Mouse (Mus musculus) heart, adult 9 months (tissue): ENCODE results near the gene Cdadc1.

Experiments
- DNase-seq, 2 experiments: peaks; one replicate each; pipeline ENCODE4 v3.0.0; 2022; ENCODE audit warnings: low spot score in 2 of 2

Gene Cdadc1

DNA sequence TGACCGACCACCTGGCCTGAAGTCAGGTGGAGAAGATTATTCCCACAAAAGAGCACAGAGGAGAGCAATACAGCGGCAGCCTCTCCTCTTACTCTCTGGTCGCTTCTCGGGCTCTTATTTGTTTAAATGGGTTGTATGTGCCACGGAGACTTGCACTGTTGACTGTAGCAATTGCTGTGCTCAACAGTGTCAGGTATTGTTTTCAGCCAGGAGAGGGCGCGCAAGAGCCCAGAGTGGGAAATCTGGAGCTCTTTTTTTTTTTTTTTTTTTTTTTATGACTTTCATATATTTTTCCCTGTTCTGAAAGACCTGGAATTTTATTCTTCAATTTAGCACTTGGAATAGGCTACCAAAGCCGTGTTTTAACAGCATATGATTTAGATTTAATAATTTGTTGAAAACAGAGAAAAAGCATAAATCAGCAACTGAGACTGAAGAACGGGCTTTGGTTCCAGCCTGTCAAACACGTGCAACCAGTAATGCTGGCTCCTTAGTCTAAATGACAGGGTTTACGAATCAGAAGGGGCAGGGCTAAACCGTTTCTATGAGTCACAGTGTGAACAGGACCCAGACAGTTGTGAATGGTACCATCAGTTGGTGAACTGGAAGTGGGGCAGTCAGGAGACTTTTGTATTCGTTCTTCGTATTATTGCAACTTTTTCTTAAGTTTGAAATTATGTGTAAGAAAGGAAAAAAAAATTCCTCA, 15.3 kb upstream of the Cdadc1 start:
- peak in 1 of 2 experiments; percentile 14 for DNase-seq

DNA sequence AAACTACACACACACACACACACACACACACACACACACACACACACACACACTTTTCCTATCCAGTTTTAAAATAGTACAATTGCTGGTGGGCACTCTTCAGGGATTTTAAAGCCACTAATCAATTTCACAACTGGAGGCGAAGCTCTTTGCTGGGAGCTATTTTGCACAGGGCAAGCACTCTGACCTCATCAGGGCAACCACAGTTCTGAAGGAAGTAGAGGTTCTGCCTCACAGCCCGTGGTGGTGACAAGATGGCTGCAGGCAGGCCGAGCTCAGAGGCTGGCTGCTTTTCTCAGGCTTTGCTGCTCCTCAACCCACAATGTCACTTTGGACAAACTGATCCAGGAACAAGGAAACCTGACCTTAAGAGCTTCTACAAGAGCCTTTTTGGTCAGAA, 9.3 kb upstream of the Cdadc1 start:
- DNase-seq = no peak

DNA sequence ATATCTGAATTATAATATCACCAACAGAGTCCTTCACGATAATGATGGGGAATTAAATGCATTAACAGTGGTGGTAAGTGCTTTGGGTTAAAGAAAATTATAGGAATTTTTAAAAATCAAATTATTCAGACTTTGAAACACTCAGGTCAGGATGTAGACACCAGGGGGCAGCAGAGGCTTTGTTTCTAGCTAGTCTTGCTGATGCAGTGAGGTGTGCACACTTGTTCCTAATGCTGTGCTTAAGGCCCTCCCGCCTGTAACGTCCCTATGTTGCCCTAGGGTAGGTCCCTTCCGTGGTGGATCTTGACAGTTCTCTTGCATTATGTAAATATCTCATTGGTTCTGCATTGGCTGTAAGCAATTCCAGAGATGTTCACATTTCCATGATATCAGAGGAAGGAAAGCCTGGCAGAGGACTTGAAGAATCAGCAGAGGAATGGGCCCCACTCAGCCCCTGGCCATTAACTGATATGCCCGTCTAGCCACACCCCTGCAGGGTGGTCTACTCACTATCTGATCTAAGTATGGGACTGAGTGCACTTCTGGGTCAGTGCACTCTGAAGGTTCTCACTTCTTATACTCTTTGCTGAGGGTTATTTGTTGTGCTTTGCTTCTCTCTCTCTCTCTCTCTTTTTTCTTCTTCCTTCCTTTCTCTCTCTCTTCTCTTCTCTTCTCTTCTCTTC, 8.1 kb upstream of the Cdadc1 start:
- peak; percentile 23 to 33 for DNase-seq

DNA sequence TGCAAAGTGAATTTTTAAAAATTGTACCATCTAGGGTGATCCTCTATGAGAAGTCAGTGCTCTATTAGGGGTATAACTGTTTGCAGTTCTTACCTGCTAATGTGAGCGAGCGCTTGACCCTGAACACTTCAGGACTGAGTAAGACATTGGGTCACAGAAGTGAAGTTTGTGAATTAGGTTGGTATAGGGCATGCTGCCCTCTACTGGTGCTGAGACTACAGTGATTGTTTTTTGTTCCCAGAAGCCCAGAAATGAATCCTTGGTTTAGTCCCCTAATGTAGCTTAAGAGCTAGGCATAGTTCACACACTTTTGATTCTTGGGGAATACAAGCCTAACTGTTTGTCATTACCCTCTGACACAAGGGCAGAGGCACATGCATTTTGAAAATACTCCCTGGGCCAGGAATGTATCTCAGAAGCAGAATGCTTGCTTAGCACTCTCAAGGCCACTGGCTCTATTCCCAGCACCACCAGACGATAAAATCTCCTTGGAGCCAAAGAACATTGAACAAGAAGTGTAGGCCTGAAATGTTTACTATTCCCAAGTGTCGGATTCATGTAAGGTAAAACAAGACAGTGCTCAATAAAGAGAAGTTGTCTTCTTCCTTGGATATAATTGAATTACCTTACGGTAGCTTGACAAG, 6.4 kb upstream of the Cdadc1 start:
- DNase-seq = no peak

DNA sequence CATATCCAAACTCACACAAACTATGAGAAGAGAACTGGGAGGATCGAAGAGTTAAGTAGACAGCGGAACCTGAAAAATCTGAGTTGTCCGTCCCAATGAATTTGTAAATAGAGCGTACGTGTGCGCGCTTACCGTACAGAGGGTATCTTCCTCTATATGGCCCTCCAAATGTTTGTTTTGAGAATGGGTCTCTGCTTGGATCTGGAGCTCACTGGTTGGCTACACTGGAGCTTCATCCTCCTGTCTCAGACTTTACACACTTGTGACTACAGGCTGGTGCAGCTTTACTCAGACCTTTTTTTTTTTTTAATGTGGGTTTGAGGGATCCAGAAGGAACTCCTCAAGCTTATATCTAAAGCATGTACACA, 485 bp upstream of the Cdadc1 start:
- DNase-seq = no peak

DNA sequence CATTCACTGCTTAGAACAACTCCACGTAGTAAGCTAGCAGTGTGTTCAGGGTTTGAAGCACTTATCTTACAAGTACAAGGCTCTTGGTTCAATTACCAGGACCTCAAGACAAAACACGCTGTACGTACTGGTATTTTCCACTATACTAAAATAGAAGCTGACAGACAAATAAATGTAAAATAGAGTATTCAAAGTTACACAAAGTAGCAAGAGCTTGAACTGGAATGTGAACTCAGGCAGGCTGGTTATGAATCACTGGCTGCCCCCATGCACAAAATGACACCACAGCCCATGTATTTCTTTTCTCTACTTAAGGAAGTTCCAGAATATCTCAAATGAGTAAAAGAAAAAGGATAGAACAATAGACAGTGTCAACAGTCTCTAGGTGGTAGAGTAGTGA, 2.8 kb downstream of the Cdadc1 start:
- DNase-seq = no peak

DNA sequence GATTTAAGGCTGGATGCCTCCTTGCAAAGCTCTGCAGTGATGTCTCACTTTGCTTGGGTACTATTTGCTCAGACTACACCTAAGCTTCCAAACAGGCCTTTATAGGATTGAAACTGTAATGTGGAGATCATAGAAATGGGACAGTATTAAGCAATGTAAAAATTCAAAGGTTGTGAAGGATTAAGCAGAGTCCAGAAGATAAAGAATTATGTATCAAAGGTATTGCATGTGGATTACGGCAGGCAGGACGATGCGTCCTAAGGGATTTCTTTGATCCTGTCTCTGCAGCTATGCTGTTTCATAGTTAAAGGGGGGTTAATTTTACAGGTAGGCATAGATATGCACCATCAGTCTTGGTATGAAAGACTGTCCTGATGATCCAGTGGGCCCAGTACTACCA, 5.2 kb downstream of the Cdadc1 start:
- DNase-seq = no peak

DNA sequence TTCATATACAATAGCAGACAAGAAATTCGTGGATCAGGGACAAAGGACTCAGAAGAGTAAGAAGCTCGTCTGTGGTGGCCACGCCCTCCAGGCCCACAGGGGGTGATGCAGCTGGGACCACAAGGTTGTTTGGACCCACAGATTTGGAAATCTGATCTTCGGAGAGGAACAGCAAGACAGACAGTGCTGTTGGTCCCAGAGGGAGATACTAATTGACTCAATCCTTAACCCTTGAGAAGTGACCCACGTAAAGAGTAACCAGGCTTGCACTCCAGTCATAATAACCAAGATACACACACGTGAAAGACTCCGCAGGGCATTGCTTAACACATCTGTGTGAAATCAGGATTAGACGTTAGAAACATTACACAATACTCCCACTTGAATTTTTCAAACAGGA, 5.9 kb downstream of the Cdadc1 start:
- DNase-seq = no peak

DNA sequence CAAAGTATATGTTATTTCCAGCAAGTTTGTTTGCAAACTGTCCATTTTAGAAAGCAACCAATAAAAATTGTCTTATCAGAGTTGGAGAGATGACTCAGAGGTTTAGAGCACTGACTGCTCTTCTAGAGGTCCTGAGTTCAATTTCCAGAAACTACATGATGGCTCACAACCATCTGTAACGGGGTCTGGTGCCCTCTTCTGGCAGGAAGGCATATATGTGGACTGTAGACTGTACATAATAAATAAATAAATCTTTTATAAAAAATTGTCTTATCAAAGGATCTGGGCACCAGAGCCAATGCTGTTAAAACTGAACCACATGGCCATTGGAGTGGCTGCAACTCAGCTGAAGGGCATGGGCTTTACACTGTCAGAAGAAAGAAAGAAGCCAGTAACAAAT, 7.1 kb downstream of the Cdadc1 start:
- peak in 1 of 2 experiments; percentile 11 for DNase-seq

DNA sequence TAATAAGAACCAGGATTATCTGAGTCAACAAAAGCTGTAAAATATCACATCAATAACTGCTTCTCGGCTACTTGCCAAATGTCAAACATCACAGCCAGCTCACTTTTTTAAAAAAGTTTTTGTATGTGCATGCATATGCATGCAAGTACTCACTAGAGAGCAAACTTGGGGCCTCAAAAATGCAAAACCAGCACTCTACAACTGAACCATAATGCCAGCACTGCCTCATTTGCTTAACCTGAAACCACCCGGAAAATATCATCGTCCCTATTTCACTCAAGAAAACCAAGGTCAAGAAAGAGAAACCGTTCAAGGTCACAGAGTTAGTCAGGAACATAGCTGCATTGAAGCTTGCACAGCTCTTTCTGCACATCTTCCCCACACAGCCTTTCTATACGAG, 21.4 kb downstream of the Cdadc1 start:
- no peak for DNase-seq

DNA sequence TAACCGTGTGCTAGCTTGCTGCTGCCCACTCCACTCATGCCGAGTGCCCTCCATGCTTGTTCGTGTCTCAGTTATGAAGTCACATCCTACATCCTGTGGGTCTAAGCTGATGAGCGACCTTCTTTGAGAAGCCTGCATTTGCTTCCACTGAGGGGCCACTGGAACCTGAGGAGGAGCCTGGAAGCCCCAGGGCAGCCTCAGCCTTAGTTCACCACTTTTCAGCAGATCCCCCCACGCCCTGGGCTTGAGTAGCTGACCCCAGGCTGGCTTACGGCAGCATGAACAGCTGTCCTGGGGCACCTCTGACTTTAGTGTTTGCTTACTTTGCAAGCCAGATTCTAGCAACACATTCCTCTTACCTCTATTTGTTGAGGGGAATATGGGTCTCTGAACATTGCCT, 31.0 kb downstream of the Cdadc1 start:
- no peak for DNase-seq

DNA sequence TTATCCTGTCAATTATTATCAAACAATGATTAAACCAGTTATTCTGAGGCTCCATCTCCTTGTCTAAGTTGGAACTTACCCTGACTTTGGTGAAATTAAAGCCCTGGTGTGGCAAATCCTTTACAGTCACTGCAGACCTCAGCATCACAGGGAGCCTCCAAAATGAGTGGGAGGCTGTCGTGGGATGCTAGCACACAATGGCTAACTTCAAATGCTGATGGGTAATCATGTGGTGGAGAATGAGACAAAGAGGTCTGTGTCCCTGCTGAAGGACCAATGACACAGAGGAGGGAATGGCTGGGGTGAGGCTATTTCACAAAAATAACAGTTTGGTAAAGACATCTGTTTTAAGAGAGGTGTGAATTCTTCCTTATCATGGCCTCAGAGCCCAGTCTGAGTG, 39.9 kb downstream of the Cdadc1 start:
- no peak for DNase-seq

DNA sequence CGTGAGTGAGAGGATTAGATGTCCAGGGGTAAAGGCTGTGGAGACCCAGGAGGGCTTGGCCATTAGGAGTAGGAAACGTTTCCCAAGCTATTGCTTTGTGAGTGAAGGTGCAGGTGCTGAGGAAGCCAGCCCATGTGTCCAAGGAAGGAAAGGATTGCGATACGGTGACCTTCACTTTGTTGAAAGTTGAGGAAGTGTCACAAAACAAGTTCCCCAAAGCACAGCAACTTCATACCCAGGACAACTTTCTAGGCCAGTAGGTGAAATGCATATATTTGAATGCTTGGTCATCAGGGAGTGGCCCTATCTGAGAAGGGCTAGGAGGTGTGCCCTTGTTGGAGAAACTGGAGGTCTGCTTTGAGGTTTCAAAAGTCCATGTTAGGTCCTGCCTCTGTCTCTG, 40.7 kb downstream of the Cdadc1 start:
- no peak for DNase-seq

DNA sequence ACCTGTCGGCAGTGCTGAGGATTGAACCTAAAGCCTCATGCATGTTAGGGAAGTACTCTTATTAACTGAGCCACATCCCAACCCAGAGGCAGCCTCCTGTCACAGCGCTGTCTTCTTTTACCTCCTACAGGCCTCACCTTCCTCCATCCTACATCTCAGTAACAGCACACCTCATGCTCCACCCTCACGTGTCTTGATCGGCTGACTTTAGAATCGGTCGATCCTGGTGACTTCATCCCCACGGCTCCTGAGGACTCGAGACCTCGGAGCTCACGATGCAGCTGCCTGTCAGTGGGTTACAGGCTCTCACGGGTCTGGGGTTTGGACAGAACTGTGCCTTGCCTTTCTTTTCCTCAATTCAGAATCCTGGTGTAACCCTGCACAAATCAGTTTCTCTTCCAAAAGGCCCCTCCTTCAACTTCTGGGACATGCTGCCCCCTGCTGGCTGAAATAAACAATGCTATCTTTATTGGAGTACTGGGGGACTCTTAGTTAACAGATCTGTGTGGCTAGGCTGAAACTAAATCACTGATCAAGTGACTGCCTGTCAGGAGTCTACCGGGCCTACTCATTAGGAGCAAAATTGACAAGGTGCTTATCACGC, 41.7 kb downstream of the Cdadc1 start:
- peak; percentile 58 to 70 for DNase-seq

DNA sequence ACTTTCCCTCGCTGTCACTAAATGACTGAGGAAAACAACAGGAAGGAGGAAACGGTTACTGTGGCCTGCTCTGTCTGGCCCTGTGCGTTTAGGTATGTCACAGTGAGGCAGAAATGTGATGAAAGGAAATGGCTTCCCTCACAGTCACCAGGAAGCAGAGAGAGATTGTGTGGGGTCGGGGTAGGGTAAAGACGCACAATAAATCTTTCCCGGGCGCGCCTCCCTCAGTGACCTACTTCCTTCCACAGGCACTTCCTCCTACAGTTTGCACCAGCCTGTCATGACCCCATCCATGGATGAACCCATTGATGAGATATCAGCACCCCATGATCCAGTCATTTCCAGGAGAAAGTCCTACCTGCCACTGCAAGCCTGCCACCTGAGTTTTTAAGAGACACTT, 42.7 kb downstream of the Cdadc1 start:
- no peak for DNase-seq

DNA sequence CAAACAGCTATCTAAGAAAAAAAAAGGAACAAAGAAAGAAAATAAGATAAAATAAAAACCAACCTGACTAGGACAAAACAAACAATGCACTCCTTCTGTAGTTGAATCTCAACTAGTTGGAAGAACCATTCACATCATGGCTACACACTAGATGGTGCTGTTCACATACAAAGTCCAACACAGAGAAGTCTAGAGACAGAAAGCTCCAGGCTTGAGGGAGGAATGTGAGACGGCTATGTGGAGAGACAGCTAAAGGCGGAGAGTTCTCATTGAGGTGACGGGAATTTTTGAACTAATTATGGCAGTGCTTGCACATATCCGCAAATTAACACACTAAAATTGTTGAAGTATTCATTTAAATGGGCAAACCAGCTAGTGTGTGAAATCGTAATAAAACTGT, 43.7 kb downstream of the Cdadc1 start:
- DNase-seq = no peak

DNA sequence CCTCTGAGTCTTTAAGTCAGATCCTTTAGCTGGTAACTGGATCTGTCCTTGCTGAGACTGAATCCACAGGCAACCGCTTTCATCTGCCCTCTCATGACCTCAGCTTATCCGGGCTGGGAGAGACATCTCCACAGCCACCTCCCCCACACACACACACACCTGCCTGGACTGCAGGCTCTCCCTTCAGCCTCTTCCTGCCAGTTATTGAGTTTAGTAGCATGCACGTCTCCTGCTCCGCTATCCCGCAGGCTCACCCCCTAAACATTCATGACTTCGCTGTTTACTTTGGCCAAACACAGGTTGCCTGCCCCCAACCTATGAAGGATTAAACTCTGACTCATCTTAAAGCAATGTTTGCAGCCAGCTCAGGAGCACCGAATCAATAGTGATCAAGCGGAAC, 45.8 kb downstream of the Cdadc1 start:
- no peak for DNase-seq

DNA sequence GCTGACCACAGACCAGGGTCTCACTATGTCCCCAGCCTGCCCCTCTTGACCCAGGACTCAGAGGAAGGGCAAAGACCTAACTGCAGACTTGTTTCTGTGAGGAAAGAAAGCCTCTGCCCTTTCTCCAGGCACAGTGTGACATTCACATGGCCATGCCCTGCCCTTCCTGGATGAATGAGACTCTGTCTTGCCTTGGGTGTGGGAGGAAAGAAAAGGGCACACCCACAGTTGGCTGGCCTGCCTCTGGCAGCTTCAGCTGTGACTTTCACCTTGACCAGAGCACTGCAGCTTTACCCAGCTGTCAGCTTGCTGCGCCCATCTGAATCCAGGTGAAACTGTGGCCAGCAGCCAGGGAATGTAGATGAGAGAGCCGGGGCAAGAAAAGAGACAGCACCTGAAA, 46.9 kb downstream of the Cdadc1 start:
- DNase-seq = peak; percentile 28 to 39

DNA sequence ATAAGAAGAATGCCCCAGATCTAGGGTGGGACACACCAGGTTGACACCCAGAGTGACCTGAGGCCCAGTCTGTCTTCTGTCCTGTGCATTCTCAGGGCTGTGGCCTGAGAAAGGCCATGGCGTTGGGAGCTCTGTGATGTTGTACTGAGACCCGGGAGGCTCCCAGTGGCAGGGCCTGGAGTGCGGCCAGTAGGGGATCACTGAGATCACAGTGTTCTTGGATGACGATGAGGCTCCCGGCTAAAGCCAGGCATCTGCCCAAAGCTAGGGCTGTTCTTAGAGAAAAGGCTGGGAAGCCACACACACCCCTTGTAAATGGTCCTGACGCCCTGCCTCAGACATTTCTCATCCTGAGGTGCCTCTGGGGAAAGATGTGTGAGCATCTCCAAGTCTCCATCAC, 48.7 kb downstream of the Cdadc1 start:
- peak; percentile 70 to 77 for DNase-seq

DNA sequence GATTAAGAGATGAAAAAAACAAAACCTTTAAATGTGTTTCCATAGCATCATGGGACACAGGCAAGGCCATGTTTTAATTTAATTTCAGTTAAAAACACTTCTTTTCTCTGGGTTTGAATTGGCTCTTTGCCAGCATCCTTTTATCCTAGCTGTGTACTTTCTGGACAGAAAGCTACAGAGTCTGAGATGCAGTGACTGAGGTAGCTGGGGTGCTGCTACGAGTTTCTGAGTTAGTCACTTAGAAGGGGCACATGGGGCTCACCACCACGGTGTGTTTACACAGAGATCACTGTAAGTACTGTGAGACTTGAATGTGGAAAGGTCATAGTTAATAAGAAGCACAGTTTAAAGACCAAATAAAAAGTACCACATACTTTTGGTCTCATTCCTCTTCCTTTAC, 49.2 kb downstream of the Cdadc1 start:
- DNase-seq = no peak

DNA sequence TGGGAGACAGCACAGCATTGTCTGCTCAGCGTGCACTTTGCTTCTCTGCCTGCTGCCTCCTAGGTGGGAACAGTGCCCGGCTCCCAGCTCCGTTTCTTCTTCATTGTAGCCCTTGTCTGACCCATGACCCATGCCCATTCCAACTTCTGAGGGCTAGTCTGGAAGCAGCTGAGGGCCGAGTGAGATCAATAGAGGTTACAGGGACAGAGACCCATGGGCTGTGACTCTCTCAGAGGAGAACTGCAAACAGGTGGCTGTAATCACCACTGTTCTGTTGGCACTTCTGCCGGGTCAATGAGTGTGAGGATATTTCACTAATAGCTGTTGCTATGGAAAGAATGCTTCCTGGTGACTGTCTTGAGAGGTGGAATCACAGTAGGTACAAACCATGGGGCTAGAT, 50.2 kb downstream of the Cdadc1 start:
- DNase-seq = no peak

DNA sequence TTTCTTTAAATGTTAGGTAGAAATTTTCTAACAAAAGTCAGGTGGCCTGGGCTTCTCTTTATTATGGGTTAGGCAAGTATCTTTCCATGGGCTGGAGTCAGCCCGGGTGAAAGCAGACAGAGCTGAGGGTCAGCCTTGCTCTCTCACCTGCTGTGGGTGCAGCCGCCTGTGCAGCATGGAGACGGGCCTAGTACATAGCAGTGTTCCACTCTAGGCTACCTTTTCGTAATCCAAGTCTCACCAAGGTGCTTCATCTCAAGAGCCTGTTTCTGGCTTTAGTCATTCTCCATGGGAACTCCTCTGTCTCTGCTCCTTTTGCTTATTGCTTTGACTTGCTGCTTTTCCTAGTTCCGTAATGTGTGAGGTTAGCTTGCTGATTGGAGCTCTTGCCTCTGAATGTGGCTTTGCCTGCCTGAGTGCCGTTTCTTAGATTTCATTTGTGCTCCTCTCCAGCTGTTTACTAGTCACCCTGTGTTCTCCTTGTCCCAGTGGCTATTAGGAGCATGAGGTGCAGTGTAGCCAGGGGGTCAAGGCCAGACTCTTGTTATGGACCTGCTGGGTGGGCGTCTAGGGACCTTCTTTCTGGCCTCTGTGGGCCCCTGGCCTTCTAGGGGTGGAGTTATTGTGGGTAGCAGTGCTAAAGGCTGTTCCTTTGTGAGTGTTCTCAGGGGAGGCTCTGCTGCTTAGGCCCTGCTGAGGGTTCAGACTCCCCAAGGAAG, 51.4 kb downstream of the Cdadc1 start:
- DNase-seq = no peak
